Mouse (Mus musculus) spleen, adult 2 months (tissue): ENCODE measurements around the gene Limk1.

ENCODE experiments used
- CTCF ChIP-seq: fragments of 200-500 bp; IDR thresholded peaks from 2 replicates; pipeline ENCODE4 v1.5.1; 2011; ENCODE audit warnings: mild to moderate bottlenecking, inconsistent platforms; ENCODE audit not compliant: insufficient read depth, insufficient read length, insufficient replicate concordance; ENCODE audit errors: extremely low read depth
- POLR2A ChIP-seq: fragments of 200-500 bp; IDR thresholded peaks from 2 replicates; pipeline ENCODE4 v1.6.1; 2011; ENCODE audit warnings: low read depth, low read length, inconsistent platforms

- TF ChIP-seq CTCF (no peak), POLR2A (no peak)
These were observed 67.2 kb downstream of the Limk1 start for GRCm38 (mm10) chr5:134621099-134621640.
